Mouse (Mus musculus) neural tube, embryonic 13.5 days (tissue): ENCODE measurements at regions not wholly inside any gene's neighbourhood (a gene's known extent, or its start where the extent isn't known, plus 50 kb on each side); places are given as distances from the start of the nearest gene placed in this dataset.
A peak's percentile ranks its signal among the peaks of the same experiment; 100 is the strongest.
"Not testable (repeated sequence)": the region's sequence is repeated elsewhere in the genome, so short reads cannot be mapped to it uniquely, and the experiment has no call there.

Source experiments
- ATAC-seq: fragments of 200-750 bp; cut with Nextera tagmentation; 2 replicates; pipeline ENCODE4 v1.8.0; 2017; ENCODE audit warnings: low read depth, mild to moderate bottlenecking, moderate TSS enrichment, moderate library complexity
- H3K27ac ChIP-seq: fragments of 300-500 bp; sonication (generic); replicated peaks from 2 replicates; pipeline ENCODE4 v1.5.1; 2015; ENCODE audit warnings: moderate library complexity, mild to moderate bottlenecking, inconsistent platforms
- H3K27me3 ChIP-seq: fragments of 300-500 bp; sonication (generic); 2 replicates; pipeline ENCODE4 v1.6.1; 2015; ENCODE audit warnings: mild to moderate bottlenecking, inconsistent platforms
- H3K36me3 ChIP-seq: fragments of 300-500 bp; sonication (generic); 2 replicates; pipeline ENCODE4 v1.6.1; 2015; ENCODE audit warnings: mild to moderate bottlenecking, inconsistent platforms
- H3K4me1 ChIP-seq: fragments of 300-500 bp; sonication (generic); replicated peaks from 2 replicates; pipeline ENCODE4 v1.6.1; 2015; ENCODE audit warnings: inconsistent platforms
- H3K4me2 ChIP-seq: fragments of 300-500 bp; sonication (generic); 2 replicates; pipeline ENCODE4 v1.6.1; 2015; ENCODE audit warnings: inconsistent platforms, mild to moderate bottlenecking, moderate library complexity
- H3K4me3 ChIP-seq: fragments of 300-500 bp; sonication (generic); 2 replicates; pipeline ENCODE4 v1.5.1; 2015; ENCODE audit warnings: mild to moderate bottlenecking, inconsistent platforms
- H3K9ac ChIP-seq: fragments of 300-500 bp; sonication (generic); 2 replicates; pipeline ENCODE4 v1.6.1; 2015; ENCODE audit warnings: moderate library complexity, mild to moderate bottlenecking, inconsistent platforms
- H3K9me3 ChIP-seq: fragments of 300-500 bp; sonication (generic); 2 replicates; pipeline ENCODE4 v1.6.1; 2016; ENCODE audit warnings: inconsistent platforms
- WGBS: fragments of 180-500 bp; shearing (Covaris S2); methylation state at CpG from one replicate; pipeline ENCODE4 v1.1.7; 2015; 5-methylcytosine and 5-hydroxymethylcytosine counted together

GRCm38 (mm10) chr12:67620137-67620910, 398.0 kb upstream of the Mdga2 start:
- not testable (repeated sequence) for H3K9ac ChIP-seq, H3K27ac ChIP-seq, H3K4me1 ChIP-seq, H3K4me3 ChIP-seq, H3K4me2 ChIP-seq, H3K36me3 ChIP-seq, ATAC-seq, H3K9me3 ChIP-seq, H3K27me3 ChIP-seq
- WGBS: 32% methylated on average over 6 of the region's 6 CpGs

DNA sequence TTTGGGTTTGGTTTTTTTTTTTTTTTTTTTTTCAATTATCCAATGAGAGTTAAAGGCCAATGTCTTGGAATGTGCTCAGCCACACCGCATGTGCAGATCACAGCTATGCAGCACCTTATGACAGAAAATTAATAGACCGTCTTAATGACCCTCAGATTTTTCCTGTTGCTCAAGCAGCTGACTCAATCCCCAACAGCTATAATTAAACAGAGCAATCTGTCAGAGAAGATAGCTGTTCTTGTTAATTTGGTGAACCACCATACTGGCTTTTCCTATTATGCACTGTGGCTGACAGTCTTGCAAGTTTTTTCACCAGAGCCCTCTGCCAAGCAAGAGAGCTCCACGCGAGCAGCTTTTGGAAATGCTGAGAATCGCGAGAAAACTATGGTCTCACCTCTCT, 395.9 kb upstream of the Mdga2 start:
- H3K36me3 ChIP-seq: no peaks in the 10 kb centered on the region
- H3K4me3 ChIP-seq: no peak overlapping the region
- 65% methylated on average over 6 of the region's 6 CpGs for WGBS
- no peak overlapping the region for H3K4me2 ChIP-seq
- H3K27ac ChIP-seq: no peak overlapping the region
- H3K27me3 ChIP-seq: no peaks in the 10 kb centered on the region
- peaks cover 6% of the 10 kb centered on the region; the same call in 1 of the 2 replicates for H3K4me1 ChIP-seq
- H3K9ac ChIP-seq: no peak overlapping the region
- no peaks in the 10 kb centered on the region for H3K9me3 ChIP-seq
- ATAC-seq: 0 out of 2 replicates have a peak, but pooled peaks have one; percentile 36

- WGBS: 74% methylated on average over 3 of the region's 3 CpGs
- Histone ChIP-seq H3K36me3 (no peaks in the 10 kb centered on the region), H3K4me1 (no peaks in the 10 kb centered on the region), H3K9me3 (no peaks in the 10 kb centered on the region), H3K27ac (no peak overlapping the region), H3K9ac (no peak overlapping the region), H3K4me3 (no peak overlapping the region), H3K4me2 (no peak overlapping the region), H3K27me3 (no peaks in the 10 kb centered on the region)
- ATAC-seq: no peak
Observed at GRCm38 (mm10) chr12:67598927-67599326, 376.6 kb upstream of the Mdga2 start.
